Mouse (Mus musculus) layer of hippocampus, postnatal 25 days (tissue): ENCODE measurements around the gene Zfp664. TPM values are rescaled to one million over a fixed set of nuclear protein-coding genes. Genes with fewer than 3 reads are reported as not detected.

Source experiments
- DNase-seq, 2 experiments: peaks; one replicate each; pipeline ENCODE4 v3.0.0; 2022; ENCODE audit warnings: mixed read lengths in 2 of 2, low spot score in 1 of 2; ENCODE audit errors: extremely low spot score in 1 of 2
- total RNA-seq, 2 experiments: library from RNA; stranded (reverse); gene quantifications; 2 replicates each; pipeline ENCODE4 v1.2.3; 2021

The Zfp664 gene
- total RNA-seq, 2 experiments from 2014 or later, result 60.8 to 68.3 TPM

DNA sequence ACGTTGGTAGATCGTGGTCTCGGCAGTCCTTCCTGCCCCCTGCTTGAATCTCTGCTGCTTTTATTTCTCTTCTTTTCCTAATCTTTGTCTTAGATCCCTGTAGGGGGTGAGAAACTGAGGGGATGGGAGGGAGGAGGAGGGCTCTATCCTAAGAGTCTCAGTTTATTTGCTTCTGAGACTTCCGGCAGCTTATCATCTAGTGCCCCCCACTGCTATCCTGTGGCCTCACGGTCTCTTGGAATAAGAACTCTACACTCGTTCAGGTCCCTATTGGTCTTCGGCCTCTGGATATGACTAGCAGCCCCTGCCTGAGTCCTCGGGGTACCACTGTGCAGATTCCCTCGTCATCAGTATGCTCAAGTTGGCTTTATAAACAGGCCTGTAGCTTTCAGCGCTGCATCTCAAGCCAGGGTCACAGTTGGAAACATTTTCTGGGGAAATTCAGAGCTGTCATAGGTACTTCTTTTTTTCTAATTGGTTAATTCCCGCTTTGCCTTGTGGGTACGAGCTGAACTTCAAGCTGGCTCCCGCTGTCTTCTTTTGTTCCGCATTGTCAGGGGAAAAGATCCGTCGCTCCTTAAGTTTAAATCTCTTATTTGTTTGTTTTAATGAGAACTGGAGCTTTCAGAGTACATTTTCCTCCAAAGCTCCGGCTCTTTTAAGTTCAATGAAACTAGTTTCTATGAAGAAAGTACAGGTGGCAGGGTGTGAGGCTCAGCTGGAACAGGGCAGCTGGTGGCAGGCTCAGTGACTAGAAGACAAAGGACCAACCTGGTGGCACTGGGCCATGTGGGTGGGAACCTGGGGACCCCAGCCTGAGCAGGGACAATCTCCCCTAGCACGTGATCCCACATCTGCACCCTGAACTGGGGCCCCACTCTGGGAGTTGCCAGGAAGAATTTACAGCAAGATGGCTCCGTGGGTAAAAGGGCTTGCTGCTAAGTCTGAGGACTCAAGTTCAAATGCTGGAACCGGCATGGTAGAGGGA is 50.7 kb downstream of the Zfp664 start:
- no peak for DNase-seq

DNA sequence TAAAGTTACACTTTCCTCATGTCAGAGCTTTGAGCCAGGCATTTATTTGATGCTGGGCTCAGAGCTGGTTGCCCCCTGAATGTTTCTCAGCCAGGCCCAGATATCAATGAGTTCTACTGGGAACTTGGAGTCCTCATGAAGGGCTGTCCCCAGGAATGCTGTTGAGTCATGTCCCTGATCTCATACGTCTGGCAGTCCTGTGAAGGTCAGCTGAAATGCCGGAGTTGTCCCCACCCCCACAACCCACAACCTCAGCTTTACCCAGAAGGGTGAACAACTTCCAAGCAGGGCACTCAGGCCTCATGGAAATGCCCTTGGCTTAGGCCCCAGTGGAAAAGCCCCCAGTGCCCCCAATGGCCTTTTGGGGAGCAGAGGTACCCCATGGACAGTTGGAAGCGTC is 57.3 kb downstream of the Zfp664 start:
- DNase-seq, result no peak

DNA sequence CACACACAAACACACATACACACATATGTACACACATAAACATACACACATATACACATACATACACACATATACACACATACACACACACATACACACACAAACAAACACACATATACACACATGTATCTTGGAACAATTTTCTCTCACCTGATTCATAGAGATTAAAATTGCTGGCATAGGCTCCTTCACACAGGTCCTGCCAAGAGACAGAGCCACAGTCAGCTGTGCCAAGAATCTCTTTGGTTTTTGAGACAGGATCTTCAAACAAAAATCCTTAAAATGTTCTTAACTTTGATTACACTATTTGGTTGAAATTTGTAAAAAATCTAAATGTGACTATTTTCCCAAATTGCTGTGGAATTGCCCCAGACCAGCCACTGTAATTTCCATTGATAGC is 58.9 kb downstream of the Zfp664 start:
- DNase-seq, result no peak

DNA sequence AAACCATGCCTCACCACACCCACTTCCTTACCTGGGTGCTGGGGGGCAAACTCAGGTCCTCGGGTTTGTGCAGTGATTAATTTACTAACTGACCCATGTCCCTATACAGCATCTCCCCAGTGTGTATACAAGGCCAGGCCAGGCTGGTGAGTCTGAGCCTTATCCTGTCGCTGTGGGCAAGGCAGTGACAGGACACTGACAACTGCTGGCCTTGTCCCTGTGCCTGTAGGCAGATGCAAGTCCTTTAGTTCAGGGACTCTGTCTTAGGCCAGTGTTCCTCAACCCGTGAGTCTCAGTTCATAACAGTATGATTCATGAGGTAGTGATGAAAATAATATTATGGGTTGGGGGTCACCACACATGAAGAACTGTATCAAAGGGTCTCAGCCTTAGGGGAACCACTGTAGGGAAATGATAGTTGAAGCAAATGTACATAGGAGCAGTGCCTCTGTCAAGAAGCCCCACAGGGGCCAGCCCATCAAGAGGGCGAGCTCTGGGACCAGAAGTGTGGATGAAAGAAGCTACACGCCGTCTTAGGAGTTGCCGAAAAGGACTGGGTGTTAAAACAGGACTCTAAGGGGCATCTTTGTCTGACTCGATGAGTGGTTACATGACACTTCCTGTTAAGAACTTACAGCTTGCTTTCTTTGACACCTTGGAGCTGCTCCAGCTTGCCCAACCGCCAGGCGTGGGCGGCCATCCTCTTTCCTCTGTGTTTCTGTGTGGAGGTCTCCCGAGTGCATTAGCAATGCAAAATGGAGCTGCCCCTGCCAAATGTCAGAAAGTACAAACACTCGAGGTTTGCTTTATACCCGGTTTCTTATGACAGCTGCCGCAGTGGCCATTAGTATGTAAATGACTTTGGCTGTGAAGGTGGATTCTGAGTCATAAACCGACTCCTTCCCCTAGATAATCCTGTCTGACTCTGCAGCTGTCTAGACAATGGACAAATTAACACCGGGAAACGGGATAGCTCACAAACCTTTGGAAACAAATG is 60.2 kb downstream of the Zfp664 start:
- no peak for DNase-seq

DNA sequence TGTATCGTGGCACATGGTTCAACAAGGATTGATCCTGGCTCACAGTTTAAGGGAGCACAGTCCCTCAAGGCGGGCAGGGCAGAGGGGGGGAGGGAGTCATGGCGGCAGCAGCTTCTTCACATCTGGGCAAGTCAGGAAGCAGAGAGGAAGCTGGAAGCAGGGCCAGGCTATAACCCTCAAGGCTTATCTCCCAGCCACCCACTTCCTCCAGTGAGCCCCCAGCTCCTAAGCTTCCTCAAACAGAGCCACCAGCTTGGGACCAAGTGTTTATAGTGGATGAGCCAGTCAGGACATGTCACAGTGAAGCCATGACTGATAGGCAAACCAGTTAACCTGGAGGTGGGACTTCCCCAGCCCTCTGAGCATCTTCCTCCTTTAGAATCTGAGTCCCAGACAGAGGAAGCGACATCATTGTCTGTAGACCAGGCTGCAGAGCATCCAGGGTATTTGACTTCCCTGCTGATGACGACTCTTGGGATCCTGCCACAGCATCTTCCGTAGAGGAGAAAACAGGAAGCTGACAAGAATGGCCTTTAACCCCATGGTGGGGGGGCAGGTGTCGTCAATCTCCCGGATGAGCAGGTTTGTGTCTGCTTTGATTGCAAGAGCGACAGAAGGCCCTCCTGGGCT is 67.0 kb downstream of the Zfp664 start:
- DNase-seq, result no peak

DNA sequence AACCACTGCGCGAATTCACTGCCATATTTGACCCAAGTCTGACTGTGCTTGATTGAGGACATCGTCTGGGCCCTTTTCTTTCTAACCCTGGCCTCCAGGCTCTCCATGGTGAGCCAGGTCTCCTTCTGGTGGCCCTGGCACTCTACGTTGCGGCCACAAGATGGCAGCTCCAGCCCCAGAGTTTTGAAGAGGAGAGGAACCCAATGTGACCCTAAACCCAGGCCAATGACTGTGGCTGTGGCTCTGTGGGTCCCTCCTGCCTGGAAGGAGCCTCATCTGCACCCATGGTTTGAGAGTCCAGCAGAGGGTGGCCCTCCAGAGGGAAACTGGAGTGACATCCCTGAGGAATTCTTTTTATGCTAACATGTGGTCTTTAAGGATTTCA is 67.6 kb downstream of the Zfp664 start:
- peak in 1 of 2 experiments; percentile 42 for DNase-seq

DNA sequence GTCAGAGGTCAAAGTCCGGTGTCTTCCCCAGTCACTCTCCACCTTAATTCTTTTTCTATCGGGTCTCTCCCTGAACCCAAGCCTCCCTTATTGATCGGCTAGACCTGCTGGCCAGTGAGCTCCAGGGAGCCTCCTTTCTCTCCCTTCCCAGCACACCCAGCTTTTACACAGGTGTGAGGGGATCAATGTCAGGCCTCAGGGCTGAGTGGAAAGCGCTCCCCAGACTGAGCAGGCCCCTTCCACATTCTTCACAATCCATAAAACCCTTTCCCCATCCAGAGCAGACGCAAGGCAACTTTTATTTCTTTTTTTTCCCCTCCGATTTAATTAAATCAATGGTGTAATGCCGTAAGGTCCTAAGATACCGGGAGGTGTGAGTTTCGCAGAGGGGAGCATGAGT is 68.1 kb downstream of the Zfp664 start:
- no peak for DNase-seq

DNA sequence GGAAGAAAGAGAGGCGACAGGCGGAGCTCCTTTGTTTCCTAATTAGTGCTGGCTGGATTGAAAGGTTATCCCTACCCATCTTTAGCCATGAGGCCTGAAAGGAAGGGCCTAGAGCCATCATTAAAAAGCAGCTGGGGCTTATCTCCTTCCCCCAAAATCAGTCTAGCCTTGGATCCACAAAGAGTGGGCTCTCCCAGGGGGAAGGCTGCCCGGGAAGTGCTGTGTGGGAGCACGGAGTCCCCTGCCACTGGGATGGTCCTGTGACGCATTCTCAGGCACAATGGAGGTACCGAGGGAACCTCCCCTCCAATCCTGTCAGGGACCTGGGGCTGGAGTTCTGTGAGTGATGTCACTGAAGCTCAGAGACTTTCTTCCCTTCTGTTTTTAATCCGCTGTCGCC is 68.6 kb downstream of the Zfp664 start:
- no peak for DNase-seq

DNA sequence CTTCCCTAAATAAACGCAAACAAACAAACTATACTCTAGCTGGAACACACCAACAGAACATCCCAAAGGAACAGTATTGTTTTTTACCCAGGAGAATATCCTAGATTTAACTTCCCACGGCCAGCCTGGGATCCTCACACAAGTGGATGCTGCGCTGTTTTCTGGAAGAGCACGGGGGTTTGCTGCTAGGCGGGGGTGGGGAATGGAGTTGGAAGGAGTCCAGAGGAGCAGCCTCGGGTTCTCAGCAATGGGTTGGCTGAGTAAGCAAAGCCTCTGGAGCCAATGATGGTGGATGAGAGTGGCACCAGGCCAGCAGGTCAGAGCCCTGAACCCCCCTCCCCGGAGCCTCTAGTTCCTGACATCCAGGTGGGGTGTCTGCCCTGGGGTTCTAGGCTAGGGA is 72.1 kb downstream of the Zfp664 start:
- DNase-seq, result no peak

DNA sequence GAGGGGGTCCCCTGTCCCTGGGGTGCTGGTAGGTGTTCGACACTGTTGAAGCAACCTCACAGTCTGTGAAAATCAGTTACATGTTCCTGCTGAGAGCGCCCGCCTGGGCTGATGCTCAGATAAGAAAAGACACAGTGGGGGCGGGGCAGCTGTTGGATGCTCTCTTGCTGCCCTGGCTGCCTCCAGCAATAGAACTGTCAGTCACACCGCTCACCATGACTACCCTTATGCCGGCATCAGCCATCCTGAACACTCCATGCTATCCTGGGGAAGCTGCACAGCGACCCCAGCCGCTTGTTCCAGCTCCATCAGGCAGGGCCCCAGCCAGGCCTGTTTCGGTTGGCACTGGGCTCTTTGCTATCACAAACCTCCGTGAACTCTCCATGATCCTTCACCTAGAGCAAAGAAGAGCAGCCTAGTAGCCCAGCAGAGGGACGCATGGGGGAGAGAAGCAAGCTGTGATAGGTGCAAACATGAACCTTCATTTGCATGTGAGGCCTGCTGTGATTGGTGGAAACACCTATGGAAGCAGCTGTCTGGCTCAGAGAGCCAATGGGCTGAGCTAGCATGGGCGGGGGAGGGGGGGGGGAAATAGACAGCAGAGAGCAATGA is 80.8 kb downstream of the Zfp664 start:
- DNase-seq, result peak in 1 of 2 experiments; percentile 38

DNA sequence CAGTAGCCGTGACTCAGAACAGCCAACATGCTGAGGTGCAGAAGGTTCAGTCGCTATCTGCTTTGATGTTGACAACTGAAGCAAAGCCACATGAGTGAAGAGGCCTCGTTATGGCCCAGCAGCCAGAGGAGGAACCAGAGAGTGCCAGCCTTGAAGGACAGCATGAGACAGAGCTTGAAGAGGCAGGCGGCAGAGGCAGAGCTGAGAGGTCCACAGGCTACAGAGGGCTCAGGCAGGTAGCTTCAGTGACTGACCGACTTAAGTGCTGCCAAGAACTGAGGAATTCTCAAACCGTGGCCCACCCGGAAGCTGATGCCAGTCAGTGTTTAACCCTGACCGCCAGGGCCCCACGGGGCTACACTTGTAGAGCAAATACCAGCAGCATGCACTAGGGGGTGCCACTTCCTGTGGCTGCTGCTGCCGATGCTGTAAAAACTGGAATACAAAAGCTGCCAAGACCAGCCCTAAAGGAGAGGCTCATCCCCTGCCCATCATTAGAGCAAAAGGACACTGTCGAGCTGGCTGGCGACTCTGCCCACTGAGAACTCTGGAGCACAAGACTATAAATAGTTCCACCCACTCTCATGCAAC is 81.4 kb downstream of the Zfp664 start:
- peak; percentile 38 to 76 for DNase-seq

DNA sequence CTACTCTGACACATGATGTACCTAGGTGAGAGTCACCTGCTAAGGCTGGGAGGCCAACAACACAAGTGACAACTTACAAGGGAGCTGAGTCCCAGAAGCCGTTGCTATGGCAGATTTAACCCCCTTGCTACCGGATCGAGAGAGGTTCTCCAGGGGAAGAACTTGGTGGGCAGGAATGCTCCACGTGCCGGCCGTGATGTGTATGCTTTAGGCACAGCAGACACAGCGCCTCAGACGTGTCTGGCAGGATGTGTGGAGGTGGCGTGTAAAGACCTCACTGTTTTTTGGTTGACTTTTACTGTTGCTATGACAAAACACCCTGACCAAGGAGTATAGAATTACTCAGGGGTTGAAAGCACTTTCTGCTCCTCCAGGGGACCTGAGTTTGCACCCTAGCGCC is 81.9 kb downstream of the Zfp664 start:
- DNase-seq, result no peak

DNA sequence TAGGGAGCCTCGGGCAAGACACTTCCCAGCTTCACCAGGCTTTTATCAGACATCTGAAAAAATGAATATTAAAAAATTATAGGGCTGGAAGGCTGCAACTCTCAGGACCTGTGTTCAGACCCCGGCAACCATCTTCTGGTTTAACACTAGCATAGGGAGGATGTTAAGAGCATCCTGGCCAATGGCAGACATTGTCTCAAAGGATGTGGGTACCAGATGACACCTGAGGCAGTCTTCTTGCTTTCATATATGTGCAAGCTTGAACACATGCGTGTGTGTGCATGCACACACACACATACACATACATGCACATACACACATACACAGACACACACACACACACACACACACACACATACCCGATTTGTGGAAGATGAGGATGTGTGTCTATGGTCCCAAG is 82.6 kb downstream of the Zfp664 start:
- no peak for DNase-seq

DNA sequence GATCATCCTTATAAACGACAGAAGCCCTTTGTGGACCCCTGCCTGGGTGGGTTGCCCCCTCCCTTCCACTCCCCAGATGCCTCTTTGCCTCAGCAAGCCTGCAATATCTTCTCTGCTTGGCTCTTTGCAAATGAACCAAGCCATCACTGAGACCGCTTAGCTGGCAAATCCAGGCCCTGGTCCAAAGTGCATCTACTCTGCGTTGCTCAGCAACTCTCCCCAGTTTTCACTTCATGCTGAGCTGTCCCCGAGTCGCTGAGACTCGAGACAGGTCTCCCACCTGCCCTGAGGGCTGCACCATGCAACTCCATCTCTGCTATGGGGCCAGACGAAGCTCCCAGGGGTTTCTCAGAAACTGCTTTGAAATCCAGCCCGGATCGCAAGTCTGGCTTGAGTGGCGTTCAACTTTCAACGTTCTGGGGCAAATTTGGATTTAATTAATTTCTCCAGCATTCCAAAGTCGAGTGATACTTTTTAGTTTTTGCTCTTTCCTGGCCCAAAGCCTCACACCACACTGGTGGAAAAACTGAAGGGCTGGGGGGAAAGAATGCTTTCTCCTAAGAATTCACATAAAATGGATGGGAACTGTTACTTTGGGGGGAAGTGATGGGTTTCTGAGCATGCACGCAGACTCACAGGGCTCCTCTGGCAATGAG is 88.3 kb downstream of the Zfp664 start:
- DNase-seq, result no peak

DNA sequence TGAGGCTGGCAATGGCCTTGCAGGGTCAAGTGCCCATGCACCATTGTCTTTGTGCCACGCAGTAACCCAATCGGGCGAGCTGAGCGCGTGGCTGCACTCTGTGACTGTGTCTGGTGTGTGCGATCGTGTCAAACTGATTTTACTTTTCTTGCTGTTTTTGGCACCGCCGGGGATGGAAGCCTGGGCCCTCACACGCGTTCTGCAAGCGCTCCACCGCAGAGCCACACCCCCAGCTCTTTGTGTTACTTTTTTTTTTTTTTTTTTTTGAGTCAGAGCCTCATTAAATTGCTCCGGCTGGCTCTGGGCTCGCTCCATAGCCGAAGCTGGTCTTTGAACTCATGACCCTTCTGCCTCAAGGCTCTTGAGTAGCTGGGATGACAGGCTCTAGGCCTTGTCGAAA is 88.8 kb downstream of the Zfp664 start:
- no peak for DNase-seq
